In the genomic region with DNA sequence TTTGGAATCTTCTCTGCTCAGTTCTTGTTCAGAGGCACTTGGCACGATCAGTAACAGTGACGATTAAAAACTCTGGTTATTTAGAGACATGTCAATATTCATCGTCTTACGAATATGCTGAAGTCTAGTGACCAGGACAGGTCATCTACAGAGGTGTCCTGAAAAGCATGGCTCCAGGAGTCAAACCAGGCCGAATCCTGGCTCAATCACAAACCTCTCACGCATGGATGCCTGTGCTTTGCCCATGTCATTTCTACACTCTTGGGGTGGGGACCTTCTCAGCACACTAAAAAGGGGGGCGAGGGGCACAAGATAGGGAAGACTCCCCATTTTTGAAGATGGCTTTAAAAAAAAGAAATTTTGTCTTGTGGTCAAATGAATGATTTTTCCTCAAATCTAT, we compare ENCODE assay signal across 20 mouse cellular contexts.
DNase-seq lines count a peak whose midpoint lies in the region; ATAC-seq lines count a peak whose summit lies in the region.
"Had no signal": no experiment of that assay in that cellular context is flagged by ENCODE, and none has a peak within 500 bp of the region (broad histone marks: within the 10 kb centered on the region; RNA-seq: fewer than 3 reads in every experiment).

No protein-coding gene starts in this region.

- H3K36me3 ChIP-seq in forebrain, embryonic 16.5 days (ENCODE audit: control insufficient read depth, insufficient read depth), result no peaks in the 10 kb centered on the region
- H3K36me3 ChIP-seq in forebrain, embryonic 11.5 days (ENCODE audit: control insufficient read depth, insufficient read depth, low read length), result no peaks in the 10 kb centered on the region
- H3K36me3 ChIP-seq in hindbrain, embryonic 12.5 days, result no peaks in the 10 kb centered on the region; the same call in 1 of the 2 replicates
- peaks cover 11% of the 10 kb centered on the region; the same call in 1 of the 2 replicates for H3K36me3 ChIP-seq in hindbrain, embryonic 10.5 days
- H3K36me3 ChIP-seq: liver, embryonic 15.5 days had no signal

- no peaks in the 10 kb centered on the region for H3K9me3 ChIP-seq in forebrain, embryonic 16.5 days (ENCODE audit: control insufficient read depth, low read length)
- no peaks in the 10 kb centered on the region for H3K9me3 ChIP-seq in forebrain, embryonic 11.5 days (ENCODE audit: control insufficient read depth, low read length)
- no peaks in the 10 kb centered on the region for H3K9me3 ChIP-seq in hindbrain, embryonic 12.5 days (replicated peaks)
- H3K9me3 ChIP-seq in hindbrain, embryonic 10.5 days, result no peaks in the 10 kb centered on the region
- H3K9me3 ChIP-seq: liver, embryonic 15.5 days had no signal

- ATAC-seq in forebrain, embryonic 16.5 days, result no peak
- no peak for ATAC-seq in forebrain, embryonic 11.5 days (replicated peaks; ENCODE audit: low FRiP score)
- ATAC-seq in hindbrain, embryonic 12.5 days (ENCODE audit: low FRiP score), result no peak
- ATAC-seq: forebrain, postnatal 0 days; hindbrain, embryonic 16.5 days; intestine, embryonic 16.5 days had no signal

- H3K27ac ChIP-seq in forebrain, embryonic 16.5 days (ENCODE audit: low read length), result peak overlapping the region; percentile 37; the same call in 1 of the 2 replicates
- no peak overlapping the region for H3K27ac ChIP-seq in forebrain, embryonic 11.5 days (ENCODE audit: low read depth, low read length)
- H3K27ac ChIP-seq in hindbrain, embryonic 12.5 days, result peak overlapping the region; percentile 52; the same call in 1 of the 2 replicates
- no peak overlapping the region for H3K27ac ChIP-seq in hindbrain, embryonic 10.5 days
- H3K27ac ChIP-seq: liver, embryonic 15.5 days; stomach, postnatal 0 days had no signal

- H3K4me1 ChIP-seq in forebrain, embryonic 16.5 days (replicated peaks; ENCODE audit: control insufficient read depth, insufficient read depth, low read length), result peaks cover 19% of the 10 kb centered on the region
- no peaks in the 10 kb centered on the region for H3K4me1 ChIP-seq in forebrain, embryonic 11.5 days (replicated peaks; ENCODE audit: control insufficient read depth, insufficient read depth, low read length)
- H3K4me1 ChIP-seq in hindbrain, embryonic 12.5 days, result peaks cover 6% of the 10 kb centered on the region; the same call in 1 of the 2 replicates
- no peaks in the 10 kb centered on the region; the same call in 1 of the 2 replicates for H3K4me1 ChIP-seq in hindbrain, embryonic 10.5 days (replicated peaks)
- H3K4me1 ChIP-seq: liver, embryonic 15.5 days had no signal

- no peak overlapping the region for H3K4me2 ChIP-seq in forebrain, embryonic 16.5 days (ENCODE audit: low read length)
- H3K4me2 ChIP-seq in forebrain, embryonic 11.5 days (ENCODE audit: low read depth, low read length, severe bottlenecking), result no peak overlapping the region
- no peak overlapping the region for H3K4me2 ChIP-seq in hindbrain, embryonic 12.5 days (replicated peaks)
- H3K4me2 ChIP-seq: liver, embryonic 15.5 days had no signal

- WGBS in forebrain, embryonic 16.5 days, result 89% methylated on average over 7 of the region's 7 CpGs
- 94% methylated on average over 7 of the region's 7 CpGs for WGBS in forebrain, embryonic 11.5 days
- 91% methylated on average over 7 of the region's 7 CpGs for WGBS in hindbrain, embryonic 12.5 days
- 92% methylated on average over 7 of the region's 7 CpGs for WGBS in hindbrain, embryonic 10.5 days

- H3K9ac ChIP-seq in forebrain, embryonic 16.5 days (replicated peaks; ENCODE audit: low read depth, low read length), result no peak overlapping the region
- no peak overlapping the region for H3K9ac ChIP-seq in forebrain, embryonic 11.5 days (ENCODE audit: low read length)
- no peak overlapping the region for H3K9ac ChIP-seq in hindbrain, embryonic 12.5 days
- H3K9ac ChIP-seq: forebrain, postnatal 0 days; liver, embryonic 15.5 days had no signal

- H3K4me3 ChIP-seq in forebrain, embryonic 16.5 days (replicated peaks; ENCODE audit: low read length), result no peak overlapping the region
- H3K4me3 ChIP-seq in forebrain, embryonic 11.5 days (ENCODE audit: low read depth, low read length), result no peak overlapping the region
- H3K4me3 ChIP-seq in hindbrain, embryonic 12.5 days, result no peak overlapping the region
- no peak overlapping the region for H3K4me3 ChIP-seq in hindbrain, embryonic 10.5 days
- H3K4me3 ChIP-seq: liver, embryonic 15.5 days had no signal

- DNase-seq in forebrain, embryonic 11.5 days (ENCODE audit: low spot score), result no peak
- no peak for DNase-seq in hindbrain, embryonic 10.5 days (ENCODE audit: low spot score)
- DNase-seq in testis, postnatal 10 days (ENCODE audit: low spot score), result peak; percentile 12
- DNase-seq in testis, postnatal 14 days (ENCODE audit: low spot score), result no peak
- no peak for DNase-seq in lung, adult 18-20 months
- DNase-seq: adrenal gland, postnatal 25 days; cerebellum, adult 9-10 months; forebrain, postnatal 0 days; gastrocnemius, postnatal 36 days; kidney, adult 9 months; kidney, postnatal 14 days; liver; lung, postnatal 4 days; right cerebral cortex, postnatal 14 days had no signal

- no peaks in the 10 kb centered on the region for H3K27me3 ChIP-seq in forebrain, embryonic 16.5 days (replicated peaks; ENCODE audit: control insufficient read depth, insufficient read depth, low read length)
- H3K27me3 ChIP-seq in forebrain, embryonic 11.5 days (ENCODE audit: control insufficient read depth, insufficient read depth, low read length), result no peaks in the 10 kb centered on the region
- H3K27me3 ChIP-seq in hindbrain, embryonic 12.5 days, result no peaks in the 10 kb centered on the region
- no peaks in the 10 kb centered on the region for H3K27me3 ChIP-seq in hindbrain, embryonic 10.5 days (ENCODE audit: insufficient read depth, poor library complexity, severe bottlenecking)
- H3K27me3 ChIP-seq: liver, embryonic 15.5 days had no signal

Comparison
In these comparisons a context has a peak if more than half of its experiments do, and no peak if none do; other contexts are left out.
1. H3K27ac ChIP-seq: peak in forebrain, embryonic 16.5 days (single experiment) and hindbrain, embryonic 12.5 days (single experiment); none in forebrain, embryonic 11.5 days (single experiment) and hindbrain, embryonic 10.5 days (single experiment).